Mouse (Mus musculus) stomach, embryonic 15.5 days (tissue): ENCODE measurements around the gene Ahcyl2. TPM values are rescaled to one million over a fixed set of nuclear protein-coding genes. Genes with fewer than 3 reads are reported as not detected.
"Not testable (repeated sequence)": the region's sequence is repeated elsewhere in the genome, so short reads cannot be mapped to it uniquely, and the experiment has no call there.

ENCODE experiments used
- ATAC-seq: fragments of 200-750 bp; cut with Nextera tagmentation; 2 replicates; pipeline ENCODE4 v1.8.0; 2017; ENCODE audit warnings: low read depth, moderate number of reproducible peaks, moderate TSS enrichment; ENCODE audit not compliant: insufficient read depth, low FRiP score
- H3K27ac ChIP-seq: fragments of 300-500 bp; sonication (generic); 2 replicates; pipeline ENCODE4 v1.5.1; 2015; ENCODE audit warnings: mild to moderate bottlenecking, inconsistent platforms
- H3K27me3 ChIP-seq: fragments of 300-500 bp; sonication (generic); replicated peaks from 2 replicates; pipeline ENCODE4 v1.6.1; 2015; ENCODE audit warnings: inconsistent platforms
- H3K36me3 ChIP-seq: fragments of 300-500 bp; sonication (generic); 2 replicates; pipeline ENCODE4 v1.6.1; 2015; ENCODE audit warnings: inconsistent platforms
- H3K4me1 ChIP-seq: fragments of 300-500 bp; sonication (generic); 2 replicates; pipeline ENCODE4 v1.6.1; 2015; ENCODE audit warnings: inconsistent platforms
- H3K4me2 ChIP-seq: fragments of 300-500 bp; sonication (generic); 2 replicates; pipeline ENCODE4 v1.6.1; 2015; ENCODE audit warnings: mild to moderate bottlenecking, inconsistent platforms
- H3K4me3 ChIP-seq: fragments of 300-500 bp; sonication (generic); replicated peaks from 2 replicates; pipeline ENCODE4 v1.5.1; 2015; ENCODE audit warnings: inconsistent platforms
- H3K9ac ChIP-seq: fragments of 300-500 bp; sonication (generic); 2 replicates; pipeline ENCODE4 v1.6.1; 2015; ENCODE audit warnings: inconsistent platforms
- H3K9me3 ChIP-seq: fragments of 300-500 bp; sonication (generic); 2 replicates; pipeline ENCODE4 v1.6.1; 2016; ENCODE audit warnings: inconsistent platforms
- WGBS: fragments of 180-500 bp; shearing (Covaris S2); methylation state at CpG from one replicate; pipeline ENCODE4 v1.1.7; 2015; 5-methylcytosine and 5-hydroxymethylcytosine counted together
- polyA plus RNA-seq: library from polyadenylated mRNA; unstranded; fragments of >200 nt; fragmentation: Nextera tagmentation; extraction: Ambion mirVana; gene quantifications from 2 replicates; pipeline ENCODE4 v1.2.1, GENCODE M21; 2015

The Ahcyl2 gene
- polyA plus RNA-seq, 1 experiment from 2014 or later: 30.2 TPM

DNA sequence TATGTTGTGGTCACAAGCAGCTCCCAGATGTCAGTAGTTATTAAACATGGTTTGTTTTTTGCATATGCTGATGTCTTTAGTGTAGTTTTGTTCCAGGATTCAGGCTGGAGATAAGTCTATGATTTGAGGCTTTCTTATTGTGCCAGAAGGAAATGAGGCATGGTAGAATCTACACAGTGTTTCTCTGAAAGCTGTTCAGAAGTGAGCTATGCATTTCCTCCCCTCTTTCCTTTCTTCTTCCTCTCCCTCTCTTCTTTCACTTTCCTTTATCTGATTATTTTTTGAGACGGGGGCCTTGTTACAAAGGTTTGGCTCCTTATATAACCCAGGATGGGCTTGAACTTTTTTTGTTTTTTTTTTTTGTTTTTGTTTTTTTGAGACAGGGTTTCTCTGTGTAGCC lies 25.7 kb downstream of the Ahcyl2 start:
- no peak for ATAC-seq
- no peak overlapping the region for H3K4me2 ChIP-seq

DNA sequence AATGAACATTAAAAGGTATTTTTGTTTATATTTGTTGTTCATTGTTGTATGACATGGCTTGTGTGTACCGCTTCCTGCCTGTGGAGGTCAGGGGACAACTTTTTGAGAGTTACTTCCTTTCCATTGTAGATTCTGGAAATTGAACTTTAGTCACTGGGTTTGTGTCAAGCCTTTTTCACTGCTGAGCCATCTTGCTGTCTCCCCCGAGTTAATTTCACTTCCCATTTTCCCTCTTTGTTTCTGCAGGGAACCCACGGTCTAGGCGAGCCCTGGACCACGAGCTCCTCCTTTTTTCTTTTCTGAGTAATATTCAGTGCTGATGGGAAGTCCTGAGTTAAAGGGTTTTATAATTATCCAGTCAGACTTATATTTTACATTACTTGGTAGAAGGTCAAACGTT lies 26.8 kb downstream of the Ahcyl2 start:
- Histone ChIP-seq H3K9ac (no peak overlapping the region), H3K27ac (no peak overlapping the region), H3K27me3 (no peaks in the 10 kb centered on the region), H3K4me1 (no peaks in the 10 kb centered on the region), H3K4me2 (no peak overlapping the region), H3K4me3 (no peak overlapping the region), H3K36me3 (no peaks in the 10 kb centered on the region), H3K9me3 (no peaks in the 10 kb centered on the region)
- ATAC-seq: no peak
- 85% methylated on average over 6 of the region's 6 CpGs for WGBS

More for the DNA sequence above, 25.7 kb downstream of the Ahcyl2 start:
- Histone ChIP-seq H3K36me3 (no peaks in the 10 kb centered on the region), H3K27ac (no peak overlapping the region), H3K9ac (no peak overlapping the region), H3K9me3 (no peaks in the 10 kb centered on the region), H3K4me1 (no peaks in the 10 kb centered on the region), H3K27me3 (no peaks in the 10 kb centered on the region), H3K4me3 (no peak overlapping the region)
- WGBS: 74% methylated on average over 1 of the region's 1 CpGs

DNA sequence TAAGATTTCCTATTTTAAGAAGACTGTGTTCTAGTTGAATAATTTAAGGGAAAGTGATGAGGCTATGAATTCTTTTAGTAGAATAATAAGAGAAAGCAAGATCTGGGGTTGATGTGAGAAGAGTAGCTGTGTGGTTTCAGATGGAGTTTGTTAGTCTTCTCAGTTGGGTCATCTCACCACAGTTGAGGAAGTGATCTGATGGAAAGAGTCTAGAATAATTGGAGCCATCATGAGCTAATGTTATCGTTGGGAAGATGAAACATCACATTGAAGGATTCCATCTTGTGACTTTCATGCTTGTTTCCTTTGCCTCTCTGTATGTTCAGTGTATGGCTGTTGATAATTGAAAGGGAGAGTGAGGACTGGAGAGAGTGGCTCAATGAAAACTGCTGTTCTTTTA lies 35.2 kb downstream of the Ahcyl2 start:
- Histone ChIP-seq H3K9me3 (no peaks in the 10 kb centered on the region), H3K9ac (no peak overlapping the region), H3K27me3 (no peaks in the 10 kb centered on the region), H3K36me3 (no peaks in the 10 kb centered on the region), H3K4me3 (no peak overlapping the region), H3K4me2 (no peak overlapping the region), H3K27ac (no peak overlapping the region), H3K4me1 (no peaks in the 10 kb centered on the region)
- 67% methylated on average over 1 of the region's 1 CpGs for WGBS
- no peak for ATAC-seq

DNA sequence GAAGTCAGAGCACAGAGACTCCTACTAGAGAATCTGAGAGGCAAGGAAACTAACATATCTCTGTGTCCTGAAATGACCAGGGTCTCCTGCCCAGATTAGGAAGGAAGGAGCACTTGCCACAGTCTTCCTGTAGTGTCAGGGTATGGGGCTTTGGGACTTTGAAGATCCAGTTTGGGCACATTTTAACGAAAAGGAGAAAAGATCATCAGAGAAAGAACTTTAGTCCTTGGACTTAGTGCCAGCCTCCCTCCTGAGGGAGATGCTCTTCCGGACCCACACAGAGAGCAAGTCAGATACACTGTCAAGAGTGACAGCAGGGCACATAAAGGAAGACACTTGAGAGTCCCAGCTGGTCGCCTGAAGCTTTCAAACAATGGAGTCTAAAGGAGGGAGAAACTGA lies 36.2 kb downstream of the Ahcyl2 start:
- H3K27ac ChIP-seq: no peak overlapping the region
- no peak for ATAC-seq
- no peak overlapping the region for H3K4me2 ChIP-seq
- no peak overlapping the region for H3K4me3 ChIP-seq
- H3K36me3 ChIP-seq: no peaks in the 10 kb centered on the region
- no peaks in the 10 kb centered on the region for H3K27me3 ChIP-seq
- no peaks in the 10 kb centered on the region for H3K9me3 ChIP-seq
- H3K4me1 ChIP-seq: no peaks in the 10 kb centered on the region
- 75% methylated on average over 3 of the region's 3 CpGs for WGBS
- no peak overlapping the region for H3K9ac ChIP-seq

DNA sequence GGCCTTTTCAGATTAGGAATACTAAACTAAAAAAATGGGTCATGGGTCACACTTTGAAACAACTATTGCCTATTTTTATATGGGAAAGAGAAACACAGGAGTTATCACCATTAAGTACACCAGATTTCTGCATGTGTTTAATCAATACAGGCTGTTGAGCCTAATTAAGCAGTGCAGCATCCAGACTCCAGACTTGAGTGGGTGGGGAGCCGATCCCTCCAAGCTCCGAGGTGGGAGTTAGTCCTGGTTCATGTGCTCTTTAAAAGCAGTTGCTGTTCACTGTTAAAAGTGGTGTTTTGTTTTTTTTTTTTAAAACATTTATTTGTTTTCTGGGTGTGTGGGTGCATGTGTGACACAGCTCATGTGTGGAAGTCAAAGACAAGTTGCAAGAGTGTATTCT lies 37.6 kb downstream of the Ahcyl2 start:
- Histone ChIP-seq H3K9me3 (no peaks in the 10 kb centered on the region), H3K27me3 (no peaks in the 10 kb centered on the region), H3K9ac (no peak overlapping the region), H3K27ac (no peak overlapping the region), H3K36me3 (no peaks in the 10 kb centered on the region), H3K4me1 (no peaks in the 10 kb centered on the region), H3K4me2 (no peak overlapping the region), H3K4me3 (no peak overlapping the region)
- no peak for ATAC-seq
- WGBS: 77% methylated on average over 2 of the region's 2 CpGs

DNA sequence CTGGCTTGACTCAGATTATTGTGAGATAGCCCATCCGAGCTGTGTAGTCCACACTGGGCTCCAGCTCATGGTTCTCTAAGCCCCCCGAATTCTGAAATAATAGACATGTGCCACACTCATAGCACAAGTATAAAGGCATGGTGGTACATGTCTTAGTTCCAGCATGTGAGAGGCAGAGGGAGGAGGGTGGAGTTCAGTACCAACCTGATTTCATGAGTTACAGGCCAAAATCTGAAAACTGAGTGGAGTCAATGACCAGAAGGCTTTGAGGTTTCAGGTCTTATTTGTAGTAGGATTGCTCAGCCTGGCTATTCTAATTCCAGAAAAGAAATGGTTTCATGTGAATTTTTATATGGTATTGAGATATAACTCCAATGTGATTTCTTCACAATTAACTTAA lies 44.3 kb downstream of the Ahcyl2 start:
- no peak overlapping the region for H3K4me3 ChIP-seq
- H3K4me2 ChIP-seq: no peak overlapping the region
- H3K27me3 ChIP-seq: no peaks in the 10 kb centered on the region
- no peak for ATAC-seq
- H3K36me3 ChIP-seq: no peaks in the 10 kb centered on the region
- H3K27ac ChIP-seq: no peak overlapping the region
- H3K4me1 ChIP-seq: no peaks in the 10 kb centered on the region
- 90% methylated on average over 2 of the region's 2 CpGs for WGBS
- H3K9me3 ChIP-seq: no peaks in the 10 kb centered on the region
- no peak overlapping the region for H3K9ac ChIP-seq

DNA sequence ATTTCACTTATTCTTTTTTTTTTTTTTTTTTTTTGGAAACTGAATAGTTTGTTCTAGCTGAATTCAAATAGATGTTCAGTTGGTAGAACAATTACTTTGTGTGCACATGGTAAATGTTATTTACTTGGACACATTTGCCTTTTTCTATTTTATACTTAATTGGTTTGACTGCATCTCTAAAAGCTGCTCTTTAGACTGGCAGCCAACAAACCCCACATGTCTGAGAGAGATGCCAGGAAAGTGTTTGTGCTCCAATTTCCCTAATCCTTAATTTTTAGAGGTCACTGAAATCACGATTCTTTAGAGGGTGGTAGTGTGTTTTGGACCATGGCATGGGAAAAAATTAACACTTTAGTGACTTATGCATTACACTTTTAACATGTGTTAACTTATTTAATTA lies 44.8 kb downstream of the Ahcyl2 start:
- H3K4me1 ChIP-seq: no peaks in the 10 kb centered on the region
- no peak for ATAC-seq
- 48% methylated on average over 1 of the region's 1 CpGs for WGBS
- no peaks in the 10 kb centered on the region for H3K36me3 ChIP-seq
- no peak overlapping the region for H3K4me3 ChIP-seq
- H3K27me3 ChIP-seq: no peaks in the 10 kb centered on the region
- H3K27ac ChIP-seq: no peak overlapping the region
- H3K9ac ChIP-seq: no peak overlapping the region
- no peak overlapping the region for H3K4me2 ChIP-seq
- no peaks in the 10 kb centered on the region for H3K9me3 ChIP-seq

DNA sequence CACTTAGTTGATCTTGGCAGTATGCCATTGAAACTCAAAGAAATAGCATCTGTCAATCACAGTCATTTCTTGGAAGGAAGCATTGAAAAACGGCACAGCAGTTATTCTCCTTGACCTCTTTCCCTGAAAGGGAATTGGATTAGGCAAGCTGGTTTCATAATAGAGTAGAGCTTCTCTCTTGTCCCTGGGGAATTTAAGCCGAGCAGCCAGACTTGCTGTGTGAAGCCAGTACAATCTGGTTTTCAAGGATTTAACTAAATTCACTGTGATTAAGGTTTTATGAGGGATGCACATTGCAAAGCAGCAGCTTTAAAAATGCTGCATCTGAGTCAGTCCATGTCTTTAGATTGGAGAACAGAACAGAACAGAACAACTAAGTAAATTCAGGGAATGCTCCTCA lies 46.8 kb downstream of the Ahcyl2 start:
- no peaks in the 10 kb centered on the region for H3K4me1 ChIP-seq
- H3K27me3 ChIP-seq: no peaks in the 10 kb centered on the region
- no peak overlapping the region for H3K4me3 ChIP-seq
- 37% methylated on average over 2 of the region's 2 CpGs for WGBS
- no peak; the same call in 1 of the 2 replicates for ATAC-seq
- no peaks in the 10 kb centered on the region for H3K9me3 ChIP-seq
- H3K27ac ChIP-seq: no peak overlapping the region
- no peak overlapping the region for H3K4me2 ChIP-seq
- H3K36me3 ChIP-seq: no peaks in the 10 kb centered on the region
- no peak overlapping the region for H3K9ac ChIP-seq

DNA sequence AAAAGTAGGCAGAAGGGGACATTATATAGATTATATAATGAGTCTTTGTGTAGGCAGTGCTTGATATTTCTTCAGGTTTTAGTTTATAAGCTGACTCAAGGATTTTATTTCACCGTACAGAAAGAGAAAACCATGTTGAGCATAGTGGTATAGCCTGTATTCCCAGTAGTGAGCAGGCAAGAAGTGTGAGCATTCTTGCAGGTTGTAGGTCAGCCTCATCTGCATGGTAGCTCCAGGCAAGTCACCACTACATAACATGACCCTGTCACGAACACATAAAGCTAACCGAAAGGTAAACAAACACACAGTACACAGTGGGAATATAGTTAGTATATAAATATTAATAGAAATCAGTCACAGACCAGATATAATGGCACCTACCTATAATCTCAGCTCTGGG lies 47.2 kb downstream of the Ahcyl2 start:
- WGBS: 73% methylated on average over 3 of the region's 3 CpGs
- Histone ChIP-seq H3K27ac (no peak overlapping the region), H3K4me3 (no peak overlapping the region), H3K9me3 (no peaks in the 10 kb centered on the region), H3K4me2 (no peak overlapping the region), H3K9ac (no peak overlapping the region), H3K4me1 (no peaks in the 10 kb centered on the region), H3K36me3 (no peaks in the 10 kb centered on the region), H3K27me3 (no peaks in the 10 kb centered on the region)
- ATAC-seq: no peak

DNA sequence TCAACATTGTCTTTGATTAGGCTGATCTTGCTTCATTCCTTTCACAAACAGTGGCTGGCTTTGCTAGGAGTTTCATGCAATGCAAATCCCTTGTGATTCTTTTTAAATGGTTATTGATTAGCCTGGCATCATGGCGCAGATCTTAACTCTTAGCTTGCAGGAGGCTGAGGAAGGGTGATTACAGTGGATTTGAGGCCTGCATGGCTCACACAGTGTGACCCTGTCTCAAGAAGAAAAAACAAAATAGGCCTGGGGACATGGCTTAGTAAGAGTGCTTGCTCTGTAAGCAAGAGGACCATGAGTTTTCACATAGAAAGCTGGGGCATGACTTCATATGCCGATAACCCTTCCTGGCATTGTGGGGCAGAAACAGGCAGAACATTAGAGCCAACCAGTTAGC lies 47.8 kb downstream of the Ahcyl2 start:
- Histone ChIP-seq H3K4me3 (no peak overlapping the region), H3K4me1 (no peaks in the 10 kb centered on the region), H3K9me3 (no peaks in the 10 kb centered on the region), H3K36me3 (no peaks in the 10 kb centered on the region), H3K27me3 (no peaks in the 10 kb centered on the region), H3K27ac (no peak overlapping the region), H3K4me2 (no peak overlapping the region), H3K9ac (no peak overlapping the region)
- WGBS: 95% methylated on average over 2 of the region's 2 CpGs
- ATAC-seq: no peak

DNA sequence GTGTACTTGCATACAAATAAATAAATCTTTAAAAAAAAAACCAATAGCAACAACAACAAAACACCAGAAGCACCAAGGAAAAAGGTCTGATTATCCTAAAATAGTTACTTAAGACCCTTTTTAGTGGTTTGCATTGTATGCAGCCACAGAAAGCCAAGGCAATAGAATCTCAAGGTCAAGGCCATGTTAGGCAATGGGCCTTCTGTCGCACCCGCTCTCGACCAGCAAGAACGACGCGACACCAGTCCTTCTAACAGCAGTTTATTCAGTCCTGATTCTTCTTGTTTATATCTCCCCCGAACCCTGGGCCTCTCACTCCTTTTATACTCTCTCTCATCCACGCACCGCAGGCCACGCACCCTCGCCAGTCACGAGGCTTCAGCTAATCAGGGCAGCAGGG lies 48.6 kb downstream of the Ahcyl2 start:
- not testable (repeated sequence) for H3K36me3 ChIP-seq, H3K4me1 ChIP-seq, ATAC-seq, H3K9ac ChIP-seq, H3K27me3 ChIP-seq, H3K4me2 ChIP-seq, H3K4me3 ChIP-seq, H3K27ac ChIP-seq, H3K9me3 ChIP-seq
- WGBS: 87% methylated on average over 12 of the region's 12 CpGs

DNA sequence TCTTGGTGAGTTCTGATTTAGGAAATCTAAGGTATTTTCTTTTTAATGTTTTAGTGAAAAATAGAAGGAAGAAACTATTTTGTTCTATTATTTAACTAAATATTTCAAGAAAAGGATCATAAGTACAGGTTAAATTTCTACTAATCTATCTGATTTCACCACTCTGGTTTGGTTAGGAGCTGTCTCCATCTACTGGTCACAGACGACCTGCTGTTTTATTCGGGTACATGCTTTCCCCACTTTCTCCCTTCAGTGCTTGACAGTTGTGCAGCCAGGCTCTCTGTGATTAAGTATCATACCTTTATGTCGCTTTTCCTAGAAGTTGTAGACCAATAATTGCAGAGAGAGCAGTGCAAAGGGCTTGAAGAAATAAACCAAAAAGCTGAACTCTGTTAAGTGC lies 51.5 kb downstream of the Ahcyl2 start:
- Histone ChIP-seq H3K27ac (no peak overlapping the region), H3K36me3 (no peaks in the 10 kb centered on the region), H3K9me3 (no peaks in the 10 kb centered on the region), H3K4me3 (no peak overlapping the region), H3K9ac (no peak overlapping the region), H3K4me2 (no peak overlapping the region), H3K4me1 (no peaks in the 10 kb centered on the region), H3K27me3 (no peaks in the 10 kb centered on the region)
- 17% methylated on average over 3 of the region's 3 CpGs for WGBS
- no peak for ATAC-seq

DNA sequence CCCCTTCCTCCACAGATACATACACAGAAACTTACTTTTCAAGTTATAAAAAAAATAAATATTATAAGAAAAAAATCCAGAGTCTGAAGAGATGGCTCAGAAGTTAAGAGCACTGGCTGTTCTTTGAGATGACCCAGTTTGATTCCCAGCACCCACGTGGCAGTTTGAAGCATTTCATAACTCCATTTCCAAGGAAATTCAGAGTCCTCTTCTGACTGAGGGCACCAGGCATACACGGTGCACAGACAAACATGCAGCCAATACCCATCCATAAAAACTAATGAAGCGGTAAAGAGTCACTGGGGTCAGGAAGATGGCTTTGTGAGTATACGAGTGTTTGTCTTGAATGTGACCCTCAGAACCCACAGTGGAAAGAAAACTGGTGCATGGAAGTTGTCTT lies 52.5 kb downstream of the Ahcyl2 start:
- no peak overlapping the region for H3K9ac ChIP-seq
- WGBS: 86% methylated on average over 4 of the region's 4 CpGs
- ATAC-seq: no peak

More for the DNA sequence above, 52.5 kb downstream of the Ahcyl2 start:
- H3K9me3 ChIP-seq: no peaks in the 10 kb centered on the region
- no peaks in the 10 kb centered on the region for H3K36me3 ChIP-seq
- H3K4me1 ChIP-seq: no peaks in the 10 kb centered on the region
- H3K27ac ChIP-seq: no peak overlapping the region
- H3K27me3 ChIP-seq: no peaks in the 10 kb centered on the region
- no peak overlapping the region for H3K4me2 ChIP-seq
- H3K4me3 ChIP-seq: no peak overlapping the region
